Mouse (Mus musculus) kidney, adult 2 months (tissue): ENCODE measurements around the gene Tra2a. TPM values are rescaled to one million over a fixed set of nuclear protein-coding genes. Genes with fewer than 3 reads are reported as not detected.

Experiments
- DNase-seq: peaks from one replicate; pipeline ENCODE4 v3.0.0; 2021
- H3K27ac ChIP-seq: fragments of 200-500 bp; 2 replicates; pipeline ENCODE4 v1.5.1; 2012; ENCODE audit warnings: low read depth, low read length, control low read depth, inconsistent platforms; ENCODE audit not compliant: insufficient read depth
- H3K27me3 ChIP-seq: fragments of 200-500 bp; replicated peaks from 2 replicates; pipeline ENCODE4 v1.6.1; 2012; ENCODE audit warnings: mild to moderate bottlenecking, moderate library complexity, low read length, inconsistent platforms; ENCODE audit not compliant: control insufficient read depth, insufficient read depth
- H3K36me3 ChIP-seq: fragments of 200-500 bp; 2 replicates; pipeline ENCODE4 v1.6.1; 2012; ENCODE audit warnings: mild to moderate bottlenecking, moderate library complexity, low read length, inconsistent platforms; ENCODE audit not compliant: control insufficient read depth, insufficient read depth
- H3K4me1 ChIP-seq: fragments of 200-500 bp; 2 replicates; pipeline ENCODE4 v1.6.1; 2011; ENCODE audit warnings: low read length; ENCODE audit not compliant: control insufficient read depth, insufficient read depth
- H3K4me3 ChIP-seq: fragments of 200-500 bp; 2 replicates; pipeline ENCODE4 v1.5.1; 2011; ENCODE audit warnings: mild to moderate bottlenecking, low read depth, low read length, control low read depth; ENCODE audit not compliant: insufficient read depth
- CTCF ChIP-seq: fragments of 200-500 bp; conservative IDR thresholded peaks from 2 replicates; pipeline ENCODE4 v1.5.1; 2011; ENCODE audit warnings: low read depth, mild to moderate bottlenecking, control low read depth, low read length, moderate library complexity, mixed read lengths; ENCODE audit not compliant: insufficient read depth, insufficient read length
- POLR2A ChIP-seq: fragments of 200-500 bp; IDR thresholded peaks from one replicate; pipeline ENCODE4 v1.6.1; 2011; ENCODE audit warnings: low read depth, low read length, control low read depth
- WGBS: fragments of 180-500 bp; shearing (Covaris S2); methylation state at CpG from one replicate; pipeline ENCODE4 v1.1.7; 2018; 5-methylcytosine and 5-hydroxymethylcytosine counted together
- polyA plus RNA-seq: library from polyadenylated mRNA; depleted of rRNA; stranded (reverse); fragments of >200 nt; gene quantifications from 2 replicates; pipeline ENCODE4 v1.2.3, GENCODE M21; 2012

Tra2a gene
- polyA plus RNA-seq, 1 experiment = 22.7 TPM

GRCm38 (mm10) chr6:49259711-49260110 is 4.1 kb downstream of the Tra2a start:
- peak overlapping the region; percentile 31; the same call in 1 of the 2 replicates for H3K27ac ChIP-seq

GRCm38 (mm10) chr6:49257880-49258279 is 6.0 kb downstream of the Tra2a start:
- no peaks in the 10 kb centered on the region for H3K27me3 ChIP-seq
- 91% methylated on average over 2 of the region's 2 CpGs for WGBS
- H3K27ac ChIP-seq = no peak overlapping the region
- no peaks in the 10 kb centered on the region for H3K36me3 ChIP-seq
- peaks cover 3% of the 10 kb centered on the region; the same call in 1 of the 2 replicates for H3K4me1 ChIP-seq
- no peak for DNase-seq
- no peak overlapping the region for H3K4me3 ChIP-seq
- TF ChIP-seq POLR2A (no peak), CTCF (no peak)

More at GRCm38 (mm10) chr6:49259711-49260110, 4.1 kb downstream of the Tra2a start:
- H3K36me3 ChIP-seq = no peaks in the 10 kb centered on the region
- DNase-seq = peak; percentile 40
- no peaks in the 10 kb centered on the region for H3K27me3 ChIP-seq
- no peak overlapping the region for H3K4me3 ChIP-seq
- TF ChIP-seq CTCF = no peak
- H3K4me1 ChIP-seq = peaks cover 3% of the 10 kb centered on the region; the same call in 1 of the 2 replicates
- 26% methylated on average over 5 of the region's 5 CpGs for WGBS

- no peak for DNase-seq
- H3K27me3 ChIP-seq = no peaks in the 10 kb centered on the region
- no peak overlapping the region for H3K4me3 ChIP-seq
- TF ChIP-seq CTCF = no peak
- TF ChIP-seq POLR2A = no peak
- no peaks in the 10 kb centered on the region for H3K4me1 ChIP-seq
- H3K36me3 ChIP-seq = peaks cover 3% of the 10 kb centered on the region
- no peak overlapping the region for H3K27ac ChIP-seq
- 80% methylated on average over 8 of the region's 8 CpGs for WGBS
Measured at GRCm38 (mm10) chr6:49252207-49252606, 11.6 kb downstream of the Tra2a start.

- TF ChIP-seq CTCF (no peak), POLR2A (no peak)
- 95% methylated on average over 2 of the region's 2 CpGs for WGBS
- Histone ChIP-seq H3K4me3 (no peak overlapping the region), H3K27ac (no peak overlapping the region), H3K36me3 (peaks cover 6% of the 10 kb centered on the region), H3K4me1 (no peaks in the 10 kb centered on the region), H3K27me3 (no peaks in the 10 kb centered on the region)
- DNase-seq = no peak
Measured at GRCm38 (mm10) chr6:49251199-49251598, 12.6 kb downstream of the Tra2a start.

- no peak overlapping the region for H3K27ac ChIP-seq
- no peaks in the 10 kb centered on the region for H3K27me3 ChIP-seq
- DNase-seq = peak; percentile 28
- H3K4me1 ChIP-seq = no peaks in the 10 kb centered on the region
- H3K4me3 ChIP-seq = no peak overlapping the region
- peaks cover 16% of the 10 kb centered on the region for H3K36me3 ChIP-seq
- 50% methylated on average over 2 of the region's 2 CpGs for WGBS
- TF ChIP-seq CTCF = peak; percentile 39
- no peak for TF ChIP-seq POLR2A
Measured at GRCm38 (mm10) chr6:49247246-49247645, 16.6 kb downstream of the Tra2a start.

- Histone ChIP-seq H3K27ac (no peak overlapping the region), H3K36me3 (peaks cover 13% of the 10 kb centered on the region)
- 92% methylated on average over 1 of the region's 1 CpGs for WGBS
Measured at GRCm38 (mm10) chr6:49242331-49242730, 21.5 kb downstream of the Tra2a start.

GRCm38 (mm10) chr6:49241562-49241961 is 22.3 kb downstream of the Tra2a start:
- 100% methylated on average over 1 of the region's 1 CpGs for WGBS

More at GRCm38 (mm10) chr6:49242331-49242730, 21.5 kb downstream of the Tra2a start:
- Histone ChIP-seq H3K4me3 (no peak overlapping the region), H3K4me1 (no peaks in the 10 kb centered on the region), H3K27me3 (no peaks in the 10 kb centered on the region)
- DNase-seq = no peak
- TF ChIP-seq POLR2A (no peak), CTCF (no peak)

More at GRCm38 (mm10) chr6:49241562-49241961, 22.3 kb downstream of the Tra2a start:
- no peak for TF ChIP-seq CTCF
- no peak for TF ChIP-seq POLR2A
- no peak for DNase-seq
- H3K27me3 ChIP-seq = no peaks in the 10 kb centered on the region
- H3K36me3 ChIP-seq = peaks cover 12% of the 10 kb centered on the region
- H3K4me1 ChIP-seq = no peaks in the 10 kb centered on the region
- no peak overlapping the region for H3K27ac ChIP-seq
- no peak overlapping the region for H3K4me3 ChIP-seq
